Mouse (Mus musculus): ENCODE results near the gene Cd180. TPM values are rescaled to one million over a fixed set of nuclear protein-coding genes. Genes with fewer than 3 reads are reported as not detected.

The Cd180 gene
- total RNA-seq (2021), result 1 to 10 TPM; 1.8 to 1.9 TPM
- long read RNA-seq, experiment 1, partial matches to known transcripts, result 0 of 1 reads
- long read RNA-seq, experiment 1, other reads (novel, unspliced or antisense), result 1 of 1 reads
- long read RNA-seq, experiment 2, partial matches to known transcripts, result 0 of 1 reads
- long read RNA-seq, experiment 2, other reads (novel, unspliced or antisense), result 1 of 1 reads

DNA sequence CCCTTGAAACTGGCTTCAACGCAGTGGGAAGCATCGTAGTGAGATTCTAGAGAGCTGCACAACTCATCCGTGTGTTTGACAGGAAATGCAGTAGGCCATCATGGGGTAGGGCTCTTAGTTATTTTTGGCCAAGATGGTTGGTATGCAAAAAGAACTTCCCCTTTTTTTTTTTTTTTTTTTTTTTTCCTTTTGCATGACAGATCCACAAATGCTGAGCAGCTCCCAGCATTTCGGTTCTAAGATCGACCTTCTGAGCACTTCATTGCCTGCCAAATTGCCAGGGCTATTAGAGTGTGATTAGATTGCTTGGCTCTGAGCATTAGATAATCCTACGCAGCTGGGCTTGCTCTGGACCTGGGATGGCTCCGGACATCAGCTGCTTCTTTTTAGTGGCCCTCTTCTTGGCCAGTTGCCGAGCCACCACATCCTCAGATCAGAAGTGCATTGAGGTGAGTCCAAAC is at the start of gene Cd180:
TSS of gene Cd180 (plus strand) at position 218 of the 461 bp plus-strand sequence.
- no peak for DNase-seq (ENCODE audit: low spot score in 2 of 2)

DNA sequence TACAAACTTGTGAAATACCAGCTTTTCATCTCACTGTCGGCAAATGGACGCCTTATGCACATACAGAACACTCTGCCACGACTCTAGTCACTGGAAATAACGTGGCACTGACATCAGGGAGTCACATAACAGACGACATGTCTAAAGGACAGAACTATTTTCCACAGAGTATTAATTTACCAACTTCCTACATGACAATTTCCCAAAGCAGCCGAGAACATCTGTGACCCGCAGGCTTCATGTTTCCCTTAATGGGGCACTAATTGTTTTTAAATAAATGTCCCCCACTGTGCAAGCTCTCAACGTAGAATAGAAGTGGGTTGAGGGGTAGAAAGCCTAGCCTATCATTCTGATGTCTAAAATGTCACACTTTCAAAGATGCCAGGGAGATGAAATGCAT is 49.0 kb upstream of the Cd180 start:
- DNase-seq (ENCODE audit: low spot score in 2 of 2), result no peak

DNA sequence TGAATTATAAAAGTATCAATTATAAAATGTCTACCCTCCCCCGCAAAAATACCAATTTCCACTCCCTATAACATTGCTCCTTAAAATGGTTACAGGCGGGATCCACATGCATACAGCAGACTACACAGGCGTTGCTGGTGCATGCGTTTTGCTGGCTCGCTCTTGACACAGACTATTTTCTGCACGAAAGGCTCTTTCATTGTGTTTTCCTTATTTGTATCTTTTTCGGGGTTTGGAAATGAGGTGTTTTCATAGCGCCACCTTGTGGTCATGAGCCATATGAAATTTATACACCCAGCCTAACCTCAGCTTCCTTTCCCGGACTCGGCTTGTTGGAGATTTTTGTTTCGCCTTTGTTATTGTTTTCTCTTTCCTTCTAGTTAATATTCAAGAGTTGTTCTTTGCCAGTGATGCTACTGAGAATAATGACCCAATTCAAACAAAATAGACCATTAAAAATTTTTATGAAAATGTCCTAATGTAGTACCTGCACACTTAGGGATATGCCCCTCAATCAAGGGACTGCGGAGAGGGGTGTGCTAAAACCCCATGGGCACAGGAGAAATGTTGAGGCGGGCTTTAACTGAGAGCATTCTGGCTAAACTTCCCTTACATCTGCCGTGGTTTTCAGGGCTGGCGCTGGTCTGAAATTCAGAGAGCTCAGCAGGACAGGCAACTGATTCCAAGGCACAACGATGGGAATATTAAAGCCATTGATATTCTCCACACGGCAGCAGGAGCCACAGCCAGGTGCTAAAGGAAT is 48.4 kb upstream of the Cd180 start:
- DNase-seq (ENCODE audit: low spot score in 2 of 2), result peak in 1 of 2 experiments; percentile 38

DNA sequence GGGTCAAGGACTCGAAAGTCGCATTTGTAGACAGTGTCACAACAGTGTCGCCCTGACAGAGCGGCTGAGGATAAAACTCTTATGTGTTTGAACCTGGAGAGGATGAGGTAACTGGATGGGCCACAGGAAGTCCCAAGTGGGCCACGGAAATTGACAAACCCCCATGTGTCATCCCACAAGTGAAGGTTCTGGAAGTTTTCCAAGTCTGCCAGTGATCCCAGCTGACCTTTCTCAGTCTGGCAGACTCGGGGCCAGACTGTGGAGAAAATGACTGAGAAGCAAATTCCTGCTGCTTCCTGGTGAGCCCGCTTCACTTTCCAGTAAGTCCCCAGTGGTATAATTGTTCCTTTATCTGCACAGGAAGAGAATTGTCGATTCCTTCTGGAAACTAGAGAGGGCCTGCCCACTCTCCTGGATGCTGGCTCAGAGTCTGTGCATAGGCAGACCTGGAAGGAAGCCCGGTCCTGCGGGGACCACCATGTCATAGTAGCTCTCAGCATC is 47.0 kb upstream of the Cd180 start:
- no peak for DNase-seq (ENCODE audit: low spot score in 2 of 2)

- no peak for DNase-seq (ENCODE audit: low spot score in 2 of 2)
These were observed 45.8 kb upstream of the Cd180 start for GRCm38 (mm10) chr13:102647511-102647910.

GRCm38 (mm10) chr13:102652303-102652889 is 41.0 kb upstream of the Cd180 start:
- no peak for DNase-seq (ENCODE audit: low spot score in 2 of 2)

DNA sequence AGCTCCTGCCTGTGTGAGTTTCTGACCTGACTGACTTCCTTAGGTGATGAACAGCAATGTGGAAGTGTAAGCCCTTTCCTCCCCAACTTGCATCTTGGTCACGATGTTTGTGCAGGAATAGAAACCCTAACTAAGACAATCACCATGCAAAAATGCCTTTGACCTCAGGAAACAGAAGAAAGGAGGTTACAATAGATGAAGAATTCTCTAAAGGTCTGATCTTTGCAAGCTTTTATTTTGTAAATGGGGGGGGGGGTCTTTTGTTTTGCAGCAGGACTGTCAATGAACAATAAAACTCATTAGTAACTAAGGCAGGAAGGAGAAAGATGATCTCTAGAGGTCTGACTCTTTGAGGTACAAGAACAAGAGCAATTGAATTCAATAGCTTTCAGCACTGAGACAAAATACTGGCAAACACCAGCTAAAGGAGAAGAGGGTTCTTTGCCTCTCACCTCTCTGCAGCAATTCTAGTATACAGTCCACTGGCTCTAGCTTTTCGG is 38.2 kb upstream of the Cd180 start:
- DNase-seq (ENCODE audit: low spot score in 2 of 2), result no peak

GRCm38 (mm10) chr13:102656153-102656690 is 37.1 kb upstream of the Cd180 start:
- DNase-seq (ENCODE audit: low spot score in 2 of 2), result no peak

- no peak for DNase-seq (ENCODE audit: low spot score in 2 of 2)
These were observed 35.0 kb upstream of the Cd180 start for GRCm38 (mm10) chr13:102658223-102658839.

DNA sequence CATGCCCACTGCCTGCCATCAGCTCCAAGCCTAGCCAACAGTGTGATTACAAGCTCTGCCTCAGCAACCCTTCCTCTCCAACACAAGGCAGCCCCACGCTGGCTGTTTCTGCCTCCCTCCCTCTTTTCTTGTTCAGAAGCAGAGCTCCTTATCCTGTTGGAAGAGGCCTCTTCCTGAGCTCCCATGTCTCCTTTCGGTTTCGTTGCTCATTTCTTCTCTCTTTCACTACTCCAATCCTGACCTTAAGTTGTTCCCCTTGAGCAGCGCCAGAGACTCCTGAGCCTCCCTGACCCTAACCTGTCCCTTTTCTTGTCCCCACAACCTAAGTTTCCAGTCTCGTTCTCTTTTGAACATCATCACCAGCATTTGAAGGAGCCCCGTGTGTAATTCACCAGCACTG is 29.3 kb upstream of the Cd180 start:
- no peak for DNase-seq (ENCODE audit: low spot score in 2 of 2)

DNA sequence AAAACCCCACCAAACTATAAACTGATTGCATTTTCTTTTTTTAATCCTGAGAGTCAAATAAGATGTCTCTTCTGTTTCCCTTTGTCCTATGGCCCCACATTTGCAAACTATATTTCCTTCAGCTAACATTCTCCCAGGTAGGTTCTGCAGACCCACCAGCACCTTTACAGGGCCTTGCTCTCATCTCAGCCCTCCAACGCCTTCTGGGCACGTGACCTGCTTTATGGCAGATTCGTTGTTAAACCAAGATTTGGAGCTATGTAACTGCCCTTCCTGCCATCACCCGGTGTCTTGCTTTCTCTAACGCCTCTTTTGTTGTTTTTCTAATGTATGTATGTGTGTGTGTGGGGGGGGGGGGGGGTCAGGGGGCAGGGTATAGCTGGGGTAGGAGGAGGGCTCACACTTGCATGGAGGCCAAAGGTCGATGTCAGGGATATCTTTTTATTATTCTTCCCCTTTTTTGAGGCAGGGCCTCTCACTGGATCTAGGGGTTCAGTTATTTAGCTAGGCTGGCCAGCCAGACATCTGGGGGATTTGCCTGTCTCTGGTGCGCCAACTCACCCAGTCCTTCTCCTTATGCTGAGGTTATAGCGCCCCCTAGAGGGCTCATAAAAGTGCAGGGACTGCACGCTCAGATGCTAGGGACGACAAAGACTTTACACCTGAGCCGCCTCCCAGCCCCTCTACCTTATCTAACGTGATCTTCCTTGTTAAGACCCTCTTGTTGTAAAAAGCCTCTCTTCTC is 28.3 kb upstream of the Cd180 start:
- DNase-seq (ENCODE audit: low spot score in 2 of 2), result no peak

- no peak for DNase-seq (ENCODE audit: low spot score in 2 of 2)
These were observed 27.6 kb upstream of the Cd180 start for GRCm38 (mm10) chr13:102665588-102666232.

DNA sequence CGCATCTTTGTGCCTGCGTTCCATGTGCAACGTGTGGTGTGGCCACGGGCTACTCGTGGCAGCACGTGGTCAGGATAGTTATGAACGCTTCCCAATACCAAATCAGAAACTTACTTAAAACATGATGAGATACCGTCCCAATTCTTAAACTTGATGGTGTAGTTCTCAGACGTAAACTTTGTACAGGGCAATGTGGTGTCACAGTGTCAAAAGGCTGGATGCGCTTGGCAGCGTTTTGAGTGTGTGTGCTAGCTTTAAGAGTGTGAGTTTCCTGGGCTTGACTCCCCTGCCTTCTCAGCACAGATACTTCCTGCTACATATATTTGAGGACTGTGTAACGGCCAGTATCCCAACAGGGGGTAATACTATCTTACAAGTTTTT is 27.1 kb upstream of the Cd180 start:
- DNase-seq (ENCODE audit: low spot score in 2 of 2), result no peak

- DNase-seq (ENCODE audit: low spot score in 2 of 2), result no peak
These were observed 26.6 kb upstream of the Cd180 start for GRCm38 (mm10) chr13:102666731-102667130.

GRCm38 (mm10) chr13:102667401-102667800 is 26.0 kb upstream of the Cd180 start:
- no peak for DNase-seq (ENCODE audit: low spot score in 2 of 2)

GRCm38 (mm10) chr13:102667842-102668241 is 25.5 kb upstream of the Cd180 start:
- no peak for DNase-seq (ENCODE audit: low spot score in 2 of 2)

- DNase-seq (ENCODE audit: low spot score in 2 of 2), result no peak
These were observed 24.4 kb upstream of the Cd180 start for GRCm38 (mm10) chr13:102668933-102669332.

DNA sequence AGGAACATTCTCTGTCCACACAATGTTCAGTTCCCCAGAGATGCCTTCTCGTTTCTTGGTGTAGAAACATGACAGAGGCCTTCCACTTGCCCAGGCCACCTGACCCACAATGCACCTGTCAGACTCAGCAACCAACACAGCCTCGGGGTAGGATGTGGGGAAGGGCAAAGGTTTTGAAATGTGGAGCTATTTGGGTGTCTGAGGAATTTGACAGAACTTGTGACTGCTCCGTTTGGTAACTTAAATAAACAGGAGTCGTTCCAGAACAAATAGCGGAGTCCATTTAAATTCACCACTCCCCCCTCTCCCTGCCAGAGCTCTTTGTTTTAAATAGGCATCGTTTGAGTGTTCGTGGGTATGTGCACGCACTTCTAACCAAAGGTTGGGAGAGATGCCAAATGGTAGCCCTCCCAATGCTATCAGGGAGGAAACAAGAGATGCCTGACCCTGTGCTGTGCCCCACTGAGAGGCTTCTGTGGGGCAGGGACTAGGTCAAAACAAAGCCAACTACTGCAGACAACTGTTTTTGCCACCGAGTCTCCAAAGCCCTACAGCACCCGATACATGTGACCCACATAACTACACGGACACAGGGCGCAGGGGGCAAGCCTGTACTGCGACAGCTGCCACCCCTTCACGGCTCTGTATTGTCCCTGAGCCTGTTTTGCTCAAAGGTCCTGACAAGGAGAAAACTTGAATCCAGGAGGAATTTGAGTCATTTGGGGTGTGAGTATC is 23.7 kb upstream of the Cd180 start:
- DNase-seq (ENCODE audit: low spot score in 2 of 2), result no peak

- DNase-seq (ENCODE audit: low spot score in 2 of 2), result no peak
These were observed 22.9 kb upstream of the Cd180 start for GRCm38 (mm10) chr13:102670503-102670902.

All from adrenal gland, postnatal 4 days (tissue).